8 mouse cellular contexts compared by ENCODE assay signal in the genomic region with DNA sequence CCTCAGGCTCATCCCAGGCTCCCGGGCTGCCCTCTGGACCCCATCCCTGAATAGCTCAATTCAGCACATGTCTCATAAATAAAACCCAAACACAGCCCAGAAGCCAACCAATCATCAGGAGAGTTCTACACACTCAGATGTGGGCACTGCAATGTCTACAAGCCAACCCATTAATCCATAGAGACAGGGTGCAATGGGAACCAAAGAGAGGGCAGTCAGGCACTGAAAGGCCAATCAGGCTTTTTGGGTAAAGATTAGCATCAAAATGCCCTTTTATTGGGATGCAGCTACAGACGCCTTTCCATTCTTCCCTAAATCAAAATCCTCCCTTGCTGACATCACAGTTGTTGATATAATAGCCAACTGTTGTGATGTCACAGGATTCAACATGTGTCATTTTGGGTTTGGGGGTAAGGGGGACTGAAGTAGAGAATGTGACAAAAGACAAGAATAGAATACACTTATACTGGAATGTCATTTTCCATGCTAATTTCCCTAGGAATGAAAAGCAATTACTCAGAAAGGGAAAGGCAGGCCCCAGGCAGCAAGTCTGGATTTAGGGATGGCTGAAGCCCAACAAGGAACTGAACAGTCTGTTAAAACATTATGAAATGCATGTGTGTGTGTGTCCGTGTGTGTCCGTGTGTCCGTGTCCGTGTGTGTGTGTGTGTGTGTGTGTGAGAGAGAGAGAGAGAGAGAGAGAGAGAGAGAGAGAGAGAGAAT.
DNase-seq lines count a peak whose midpoint lies in the region; ATAC-seq and TF ChIP-seq lines count a peak whose summit lies in the region.
"Had no signal": no experiment of that assay in that cellular context is flagged by ENCODE, and none has a peak within 500 bp of the region (broad histone marks: within the 10 kb centered on the region; RNA-seq: fewer than 3 reads in every experiment).

No protein-coding gene starts in this region.

- 0 out of 2 replicates have a peak overlapping the region, but pooled peaks have one; percentile 8 for H3K9ac ChIP-seq in lung, postnatal 0 days (replicated peaks; ENCODE audit: low read depth)
- no peak overlapping the region for H3K9ac ChIP-seq in forebrain, embryonic 11.5 days (ENCODE audit: low read length)
- no peak overlapping the region for H3K9ac ChIP-seq in limb, embryonic 14.5 days (ENCODE audit: low read depth, low read length, severe bottlenecking)
- H3K9ac ChIP-seq in stomach, postnatal 0 days (ENCODE audit: low read length) = no peak overlapping the region

- H3K4me2 ChIP-seq in lung, postnatal 0 days (replicated peaks; ENCODE audit: low read depth, low read length) = no peak overlapping the region
- no peak overlapping the region for H3K4me2 ChIP-seq in forebrain, embryonic 11.5 days (ENCODE audit: low read depth, low read length, severe bottlenecking)
- no peak overlapping the region for H3K4me2 ChIP-seq in limb, embryonic 14.5 days (replicated peaks; ENCODE audit: low read depth, low read length, severe bottlenecking)
- no peak overlapping the region for H3K4me2 ChIP-seq in stomach, postnatal 0 days (replicated peaks; ENCODE audit: low read depth)

- H3K4me1 ChIP-seq in lung, postnatal 0 days (ENCODE audit: insufficient read depth, low read depth, low read length) = peaks cover 27% of the 10 kb centered on the region; the same call in 1 of the 2 replicates
- peaks cover 13% of the 10 kb centered on the region; the same call in 1 of the 2 replicates for H3K4me1 ChIP-seq in forebrain, embryonic 11.5 days (replicated peaks; ENCODE audit: control insufficient read depth, insufficient read depth, low read length)
- peaks cover 13% of the 10 kb centered on the region for H3K4me1 ChIP-seq in limb, embryonic 14.5 days (ENCODE audit: control insufficient read depth, insufficient read depth, low read length)
- H3K4me1 ChIP-seq in stomach, postnatal 0 days (replicated peaks; ENCODE audit: control insufficient read depth, insufficient read depth) = peaks cover 6% of the 10 kb centered on the region; the same call in 1 of the 2 replicates

- no peak for TF ChIP-seq CTCF in lung, postnatal 0 days (IDR thresholded peaks at IDR 0.05)
- TF ChIP-seq CTCF in stomach, postnatal 0 days (IDR thresholded peaks at IDR 0.05; ENCODE audit: low read depth) = no peak

- no peaks in the 10 kb centered on the region for H3K27me3 ChIP-seq in lung, postnatal 0 days (replicated peaks; ENCODE audit: insufficient read depth, low read length)
- no peaks in the 10 kb centered on the region for H3K27me3 ChIP-seq in forebrain, embryonic 11.5 days (ENCODE audit: control insufficient read depth, insufficient read depth, low read length)
- H3K27me3 ChIP-seq in limb, embryonic 14.5 days (ENCODE audit: control insufficient read depth, insufficient read depth, low read length) = no peaks in the 10 kb centered on the region
- H3K27me3 ChIP-seq in stomach, postnatal 0 days (ENCODE audit: control insufficient read depth, insufficient read depth, low read length) = no peaks in the 10 kb centered on the region

- no peaks in the 10 kb centered on the region for H3K9me3 ChIP-seq in lung, postnatal 0 days (ENCODE audit: low read length)
- no peaks in the 10 kb centered on the region for H3K9me3 ChIP-seq in forebrain, embryonic 11.5 days (ENCODE audit: control insufficient read depth, low read length)
- H3K9me3 ChIP-seq in limb, embryonic 14.5 days (ENCODE audit: control insufficient read depth, low read length) = no peaks in the 10 kb centered on the region
- H3K9me3 ChIP-seq in stomach, postnatal 0 days (ENCODE audit: control insufficient read depth, low read length) = no peaks in the 10 kb centered on the region

- no peak for TF ChIP-seq EP300 in lung, postnatal 0 days (IDR thresholded peaks at IDR 0.05)
- no peak for TF ChIP-seq EP300 in stomach, postnatal 0 days (optimal IDR thresholded peaks at IDR 0.05)

- DNase-seq in lung, postnatal 0 days (ENCODE audit: low spot score) = peak; percentile 43
- no peak for DNase-seq in lung, postnatal 25 days (ENCODE audit: low spot score)
- DNase-seq in forebrain, embryonic 11.5 days (ENCODE audit: low spot score) = no peak
- no peak for DNase-seq in limb, embryonic 14.5 days (ENCODE audit: low spot score)
- DNase-seq in stomach, postnatal 0 days (ENCODE audit: low spot score) = no peak
- no peak for DNase-seq in frontal cortex, postnatal 14 days (ENCODE audit: low spot score in 2 of 2)
- no peak for DNase-seq in gastrocnemius, postnatal 10 days
- DNase-seq: kidney, postnatal 25 days had no signal

- peak overlapping the region; percentile 74 for H3K27ac ChIP-seq in lung, postnatal 0 days (ENCODE audit: low read length)
- H3K27ac ChIP-seq in forebrain, embryonic 11.5 days (ENCODE audit: low read depth, low read length) = peak overlapping the region; percentile 19; the same call in 1 of the 2 replicates
- 0 out of 2 replicates have a peak overlapping the region, but pooled peaks have one; percentile 16 for H3K27ac ChIP-seq in limb, embryonic 14.5 days (replicated peaks; ENCODE audit: low read depth, low read length)
- H3K27ac ChIP-seq in stomach, postnatal 0 days (replicated peaks) = peak overlapping the region; percentile 65; the same call in 1 of the 2 replicates

- no peaks in the 10 kb centered on the region for H3K36me3 ChIP-seq in lung, postnatal 0 days (ENCODE audit: insufficient read depth, low read length)
- no peaks in the 10 kb centered on the region for H3K36me3 ChIP-seq in forebrain, embryonic 11.5 days (ENCODE audit: control insufficient read depth, insufficient read depth, low read length)
- no peaks in the 10 kb centered on the region for H3K36me3 ChIP-seq in limb, embryonic 14.5 days (ENCODE audit: control insufficient read depth, insufficient read depth, low read length)
- no peaks in the 10 kb centered on the region for H3K36me3 ChIP-seq in stomach, postnatal 0 days (ENCODE audit: control insufficient read depth, insufficient read depth, low read length)

- 67% methylated on average over 6 of the region's 6 CpGs for WGBS in lung, postnatal 0 days
- WGBS in forebrain, embryonic 11.5 days = 57% methylated on average over 6 of the region's 6 CpGs
- 77% methylated on average over 6 of the region's 6 CpGs for WGBS in limb, embryonic 14.5 days
- 49% methylated on average over 6 of the region's 6 CpGs for WGBS in stomach, postnatal 0 days

- H3K4me3 ChIP-seq in lung, postnatal 0 days (ENCODE audit: low read depth, low read length) = no peak overlapping the region
- no peak overlapping the region for H3K4me3 ChIP-seq in forebrain, embryonic 11.5 days (ENCODE audit: low read depth, low read length)
- no peak overlapping the region for H3K4me3 ChIP-seq in limb, embryonic 14.5 days (replicated peaks; ENCODE audit: low read length)
- H3K4me3 ChIP-seq in stomach, postnatal 0 days (ENCODE audit: low read depth, low read length) = no peak overlapping the region

- TF ChIP-seq POLR2A in limb, embryonic 14.5 days (IDR thresholded peaks at IDR 0.05; ENCODE audit: borderline replicate concordance, extremely low read depth, insufficient read depth, insufficient read length) = no peak

- no peak for ATAC-seq in lung, postnatal 0 days
- ATAC-seq in forebrain, embryonic 11.5 days (replicated peaks; ENCODE audit: low FRiP score) = peak; percentile 92
- ATAC-seq in limb, embryonic 14.5 days (ENCODE audit: low FRiP score, low read depth) = no peak
- ATAC-seq in stomach, postnatal 0 days (ENCODE audit: low FRiP score, low TSS enrichment) = no peak

Comparison
In these comparisons a context has a peak if more than half of its experiments do, and no peak if none do; other contexts are left out.
1. H3K27ac ChIP-seq: peak in every context shown above with its lines; median percentile 74 in lung, postnatal 0 days; 65 in stomach, postnatal 0 days; 19 in forebrain, embryonic 11.5 days; 16 in limb, embryonic 14.5 days.